11 mouse cellular contexts compared by ENCODE assay signal in the genomic region with DNA sequence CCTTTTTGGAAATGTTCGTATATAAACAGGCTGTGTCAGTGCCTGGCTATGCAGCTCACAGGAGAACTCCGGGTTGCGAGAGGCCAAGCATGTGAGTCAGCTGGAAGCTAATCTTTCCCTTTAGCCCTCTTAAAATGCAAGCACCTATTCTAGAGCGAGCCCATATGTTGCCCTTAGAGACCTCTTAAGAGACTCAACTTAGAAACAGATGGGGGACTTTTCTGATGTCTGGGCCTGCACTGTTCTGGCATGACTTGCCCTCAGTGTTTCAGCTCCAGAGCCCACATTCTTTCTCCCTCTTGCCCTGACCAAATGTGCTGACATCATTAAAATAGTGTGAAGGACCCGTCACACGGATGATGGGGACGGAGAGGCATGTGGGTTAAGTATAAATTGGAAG. TPM values are rescaled to one million over a fixed set of nuclear protein-coding genes. Genes with fewer than 3 reads are reported as not detected.
DNase-seq lines count a peak whose midpoint lies in the region; ATAC-seq lines count a peak whose summit lies in the region.
"Had no signal": no experiment of that assay in that cellular context is flagged by ENCODE, and none has a peak within 500 bp of the region (broad histone marks: within the 10 kb centered on the region; RNA-seq: fewer than 3 reads in every experiment).

No protein-coding gene starts in this region.

- H3K4me1 ChIP-seq in midbrain, embryonic 10.5 days, result peaks cover 35% of the 10 kb centered on the region
- H3K4me1 ChIP-seq in midbrain, embryonic 15.5 days, result peaks cover 15% of the 10 kb centered on the region
- H3K4me1 ChIP-seq in limb, embryonic 15.5 days, result peaks cover 32% of the 10 kb centered on the region
- peaks cover 18% of the 10 kb centered on the region; the same call in 1 of the 2 replicates for H3K4me1 ChIP-seq in stomach, embryonic 14.5 days (ENCODE audit: control insufficient read depth, insufficient read depth, low read length)
- peaks cover 15% of the 10 kb centered on the region for H3K4me1 ChIP-seq in forebrain, embryonic 14.5 days (ENCODE audit: control insufficient read depth, insufficient read depth, low read length)

- H3K27me3 ChIP-seq in midbrain, embryonic 10.5 days (ENCODE audit: low read depth, poor library complexity, severe bottlenecking), result peaks cover 35% of the 10 kb centered on the region
- no peaks in the 10 kb centered on the region for H3K27me3 ChIP-seq in midbrain, embryonic 15.5 days (replicated peaks)
- H3K27me3 ChIP-seq in limb, embryonic 15.5 days, result no peaks in the 10 kb centered on the region
- H3K27me3 ChIP-seq in stomach, embryonic 14.5 days (ENCODE audit: control insufficient read depth, insufficient read depth, low read length), result no peaks in the 10 kb centered on the region
- no peaks in the 10 kb centered on the region for H3K27me3 ChIP-seq in forebrain, embryonic 14.5 days (replicated peaks; ENCODE audit: control insufficient read depth, insufficient read depth, low read length)

- no peak overlapping the region for H3K9ac ChIP-seq in midbrain, embryonic 15.5 days
- H3K9ac ChIP-seq in limb, embryonic 15.5 days, result 0 out of 2 replicates have a peak overlapping the region, but pooled peaks have one; percentile 7
- H3K9ac ChIP-seq in stomach, embryonic 14.5 days (replicated peaks; ENCODE audit: low read depth, low read length), result no peak overlapping the region
- no peak overlapping the region for H3K9ac ChIP-seq in forebrain, embryonic 14.5 days (ENCODE audit: low read length)
- H3K9ac ChIP-seq: neural tube, embryonic 13.5 days had no signal

- intact Hi-C loops in left cerebral cortex, postnatal 36 days (cut with DNase I), result no loop called here

- H3K9me3 ChIP-seq in midbrain, embryonic 10.5 days (replicated peaks), result no peaks in the 10 kb centered on the region
- H3K9me3 ChIP-seq in midbrain, embryonic 15.5 days, result no peaks in the 10 kb centered on the region
- H3K9me3 ChIP-seq in limb, embryonic 15.5 days, result no peaks in the 10 kb centered on the region
- H3K9me3 ChIP-seq in stomach, embryonic 14.5 days (ENCODE audit: control insufficient read depth, low read depth, low read length), result no peaks in the 10 kb centered on the region
- H3K9me3 ChIP-seq in forebrain, embryonic 14.5 days (replicated peaks; ENCODE audit: control insufficient read depth, low read length), result no peaks in the 10 kb centered on the region
- H3K9me3 ChIP-seq: neural tube, embryonic 13.5 days had no signal

- ATAC-seq in midbrain, embryonic 15.5 days (replicated peaks), result no peak
- ATAC-seq in limb, embryonic 15.5 days (ENCODE audit: insufficient number of reproducible peaks, low FRiP score, low TSS enrichment, low read depth), result no peak
- no peak for ATAC-seq in stomach, embryonic 14.5 days (ENCODE audit: insufficient number of reproducible peaks, insufficient read depth, low FRiP score, low read depth)
- ATAC-seq in forebrain, embryonic 14.5 days, result no peak

- no peaks in the 10 kb centered on the region for H3K36me3 ChIP-seq in midbrain, embryonic 10.5 days
- no peaks in the 10 kb centered on the region for H3K36me3 ChIP-seq in midbrain, embryonic 15.5 days (replicated peaks)
- no peaks in the 10 kb centered on the region for H3K36me3 ChIP-seq in limb, embryonic 15.5 days
- no peaks in the 10 kb centered on the region for H3K36me3 ChIP-seq in stomach, embryonic 14.5 days (ENCODE audit: control insufficient read depth, insufficient read depth, low read length)
- H3K36me3 ChIP-seq in forebrain, embryonic 14.5 days (ENCODE audit: control insufficient read depth, insufficient read depth, low read length), result no peaks in the 10 kb centered on the region
- H3K36me3 ChIP-seq: neural tube, embryonic 13.5 days had no signal

- H3K4me3 ChIP-seq in midbrain, embryonic 10.5 days, result peak overlapping the region; percentile 82; the same call in 1 of the 2 replicates
- H3K4me3 ChIP-seq in midbrain, embryonic 15.5 days, result no peak overlapping the region
- H3K4me3 ChIP-seq in limb, embryonic 15.5 days, result 0 out of 2 replicates have a peak overlapping the region, but pooled peaks have one; percentile 70
- H3K4me3 ChIP-seq in stomach, embryonic 14.5 days (ENCODE audit: low read depth, low read length), result no peak overlapping the region
- no peak overlapping the region for H3K4me3 ChIP-seq in forebrain, embryonic 14.5 days (ENCODE audit: low read depth, low read length)

- WGBS in midbrain, embryonic 10.5 days, result 63% methylated on average over 7 of the region's 7 CpGs
- 68% methylated on average over 7 of the region's 7 CpGs for WGBS in midbrain, embryonic 15.5 days
- WGBS in limb, embryonic 15.5 days, result 46% methylated on average over 7 of the region's 7 CpGs
- 37% methylated on average over 7 of the region's 7 CpGs for WGBS in stomach, embryonic 14.5 days
- WGBS in forebrain, embryonic 14.5 days, result 73% methylated on average over 7 of the region's 7 CpGs

- no peak for DNase-seq in midbrain, embryonic 10.5 days (ENCODE audit: low spot score)
- peak; percentile 28 to 45 for DNase-seq in heart, adult 9 months (ENCODE audit: low spot score in 2 of 2)
- no peak for DNase-seq in left cerebral cortex, postnatal 36 days (ENCODE audit: low spot score in 2 of 2)
- no peak for DNase-seq in layer of hippocampus, adult 9-11 months
- no peak for DNase-seq in forebrain, embryonic 14.5 days (ENCODE audit: low spot score)

- no peak overlapping the region for H3K4me2 ChIP-seq in midbrain, embryonic 15.5 days
- peak overlapping the region; percentile 21; the same call in 1 of the 2 replicates for H3K4me2 ChIP-seq in limb, embryonic 15.5 days
- H3K4me2 ChIP-seq in stomach, embryonic 14.5 days (replicated peaks; ENCODE audit: low read depth, low read length), result peak overlapping the region; percentile 76
- no peak overlapping the region for H3K4me2 ChIP-seq in forebrain, embryonic 14.5 days (ENCODE audit: low read length)

- 0 out of 2 replicates have a peak overlapping the region, but pooled peaks have one; percentile 38 for H3K27ac ChIP-seq in midbrain, embryonic 10.5 days (replicated peaks)
- no peak overlapping the region for H3K27ac ChIP-seq in midbrain, embryonic 15.5 days
- H3K27ac ChIP-seq in limb, embryonic 15.5 days, result no peak overlapping the region; the same call in 1 of the 2 replicates
- H3K27ac ChIP-seq in stomach, embryonic 14.5 days (ENCODE audit: low read length), result peak overlapping the region; percentile 82
- H3K27ac ChIP-seq in forebrain, embryonic 14.5 days (ENCODE audit: low read depth, low read length), result no peak overlapping the region
- H3K27ac ChIP-seq: neural tube, embryonic 13.5 days had no signal

RNA-seq across cellular contexts. Expression of gene Qsox1, which starts 2.1 kb away (rescaled TPM):
- polyA plus RNA-seq in midbrain, embryonic 10.5 days (2016; fragmentation: Nextera tagmentation; extraction: Ambion mirVana), result 18.0 and 24.2 TPM in 2 replicates
- 21.7 and 22.6 TPM in 2 replicates for polyA plus RNA-seq in midbrain, embryonic 15.5 days (2015; fragmentation: Nextera tagmentation; extraction: Ambion mirVana)
- 47.3 and 48.0 TPM in 2 replicates for polyA plus RNA-seq in limb, embryonic 15.5 days (2015; fragmentation: Nextera tagmentation; extraction: Ambion mirVana)
- polyA plus RNA-seq in stomach, embryonic 14.5 days (2014; fragmentation: Nextera tagmentation; extraction: Ambion mirVana), result 26.9 and 28.1 TPM in 2 replicates
- 10 to 100 TPM; 31.8 to 32.1 TPM for total RNA-seq in left cerebral cortex, postnatal 36 days (2021)
- polyA plus RNA-seq in forebrain, embryonic 14.5 days (2014; fragmentation: Nextera tagmentation; extraction: Ambion mirVana), result 7.9 and 8.6 TPM in 2 replicates

RNA-seq across cellular contexts. Expression of gene Lhx4, which starts 59.1 kb away (rescaled TPM):
- 2.2 and 4.6 TPM in 2 replicates for polyA plus RNA-seq in midbrain, embryonic 10.5 days (2016; fragmentation: Nextera tagmentation; extraction: Ambion mirVana)
- 1.5 and 1.6 TPM in 2 replicates for polyA plus RNA-seq in midbrain, embryonic 15.5 days (2015; fragmentation: Nextera tagmentation; extraction: Ambion mirVana)
- 0.02 and 0.04 TPM in 2 replicates for polyA plus RNA-seq in limb, embryonic 15.5 days (2015; fragmentation: Nextera tagmentation; extraction: Ambion mirVana)
- 0.08 and 0.12 TPM in 2 replicates for polyA plus RNA-seq in stomach, embryonic 14.5 days (2014; fragmentation: Nextera tagmentation; extraction: Ambion mirVana)
- total RNA-seq in left cerebral cortex, postnatal 36 days (2021), result not detected
- 0.11 TPM in 1 of 2 replicates, not detected in the other for polyA plus RNA-seq in forebrain, embryonic 14.5 days (2014; fragmentation: Nextera tagmentation; extraction: Ambion mirVana)
- total RNA-seq: hematopoietic stem cell, adult 5-6 weeks had no signal
- polyA plus RNA-seq: cortical plate, adult 2 months had no signal

Comparison
In these comparisons a context has a peak if more than half of its experiments do, and no peak if none do; other contexts are left out.
1. H3K27ac ChIP-seq: peak in midbrain, embryonic 10.5 days (single experiment) and stomach, embryonic 14.5 days (single experiment); none in midbrain, embryonic 15.5 days (single experiment), limb, embryonic 15.5 days (single experiment) and forebrain, embryonic 14.5 days (single experiment).
2. H3K4me3 ChIP-seq: peak in midbrain, embryonic 10.5 days (single experiment) and limb, embryonic 15.5 days (single experiment); none in midbrain, embryonic 15.5 days (single experiment), stomach, embryonic 14.5 days (single experiment) and forebrain, embryonic 14.5 days (single experiment).
3. DNase-seq: peak in heart, adult 9 months (2 of 2); none in midbrain, embryonic 10.5 days (single experiment), left cerebral cortex, postnatal 36 days (0 of 2), layer of hippocampus, adult 9-11 months (single experiment) and forebrain, embryonic 14.5 days (single experiment).
4. H3K4me2 ChIP-seq: peak in limb, embryonic 15.5 days (single experiment) and stomach, embryonic 14.5 days (single experiment); none in midbrain, embryonic 15.5 days (single experiment) and forebrain, embryonic 14.5 days (single experiment).